Mouse (Mus musculus) monocyte, adult 5-6 weeks (primary cell): Measurements from ENCODE around the gene Plvap. TPM values are rescaled to one million over a fixed set of nuclear protein-coding genes. Genes with fewer than 3 reads are reported as not detected.
"Not testable (repeated sequence)": the region's sequence is repeated elsewhere in the genome, so short reads cannot be mapped to it uniquely, and the experiment has no call there.

Source experiments
- ATAC-seq: fragments of 153-309, 156-312 bp; replicated peaks from 2 replicates; pipeline ENCODE4 v1.8.0; 2017; ENCODE audit warnings: mild to moderate bottlenecking; ENCODE audit not compliant: low TSS enrichment, insufficient number of reproducible peaks, severe bottlenecking, poor library complexity, low FRiP score
- total RNA-seq: library from RNA; stranded (forward); fragments of 200-1000, 200-491, 200-594 nt; gene quantifications from 3 replicates; pipeline ENCODE4 v1.2.3, GENCODE M21; 2017

The Plvap gene
- total RNA-seq, 1 experiment from 2014 or later: not detected

DNA sequence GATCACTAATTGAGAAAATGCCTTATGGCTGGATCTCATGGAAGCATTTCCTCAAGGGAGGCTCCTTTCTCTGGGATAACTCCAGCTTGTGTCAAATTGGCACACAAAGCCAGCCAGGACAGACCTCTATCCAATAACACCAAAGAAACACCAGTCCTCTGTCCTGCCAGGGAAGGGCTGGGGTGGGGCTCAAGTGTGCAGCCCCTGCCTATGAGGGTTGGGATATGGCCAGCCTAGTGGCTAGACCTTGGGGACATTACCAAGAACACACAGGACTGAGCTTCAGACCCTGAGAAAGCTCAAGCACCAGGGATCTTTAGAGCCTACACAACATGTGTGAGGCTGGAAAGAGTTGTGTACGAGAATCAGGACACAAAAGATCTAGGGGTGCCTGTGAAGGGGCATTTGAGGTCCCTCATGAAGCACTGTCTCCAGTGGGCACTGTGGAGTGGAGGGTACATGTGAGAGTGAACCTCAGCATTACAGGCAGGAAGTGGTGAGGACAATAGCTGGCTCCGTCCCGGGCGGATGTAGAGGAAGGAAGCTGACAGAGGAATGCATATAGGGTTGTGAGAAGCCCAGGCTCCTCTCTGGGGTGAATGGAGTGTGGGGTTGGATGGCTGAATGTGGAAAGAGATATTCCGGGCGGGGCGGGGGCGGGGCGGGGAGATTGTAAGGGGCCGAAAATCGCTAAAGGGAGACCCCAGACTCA is 17.0 kb upstream of the Plvap start:
- 0 out of 2 replicates have a peak, but pooled peaks have one; percentile 63 for ATAC-seq

DNA sequence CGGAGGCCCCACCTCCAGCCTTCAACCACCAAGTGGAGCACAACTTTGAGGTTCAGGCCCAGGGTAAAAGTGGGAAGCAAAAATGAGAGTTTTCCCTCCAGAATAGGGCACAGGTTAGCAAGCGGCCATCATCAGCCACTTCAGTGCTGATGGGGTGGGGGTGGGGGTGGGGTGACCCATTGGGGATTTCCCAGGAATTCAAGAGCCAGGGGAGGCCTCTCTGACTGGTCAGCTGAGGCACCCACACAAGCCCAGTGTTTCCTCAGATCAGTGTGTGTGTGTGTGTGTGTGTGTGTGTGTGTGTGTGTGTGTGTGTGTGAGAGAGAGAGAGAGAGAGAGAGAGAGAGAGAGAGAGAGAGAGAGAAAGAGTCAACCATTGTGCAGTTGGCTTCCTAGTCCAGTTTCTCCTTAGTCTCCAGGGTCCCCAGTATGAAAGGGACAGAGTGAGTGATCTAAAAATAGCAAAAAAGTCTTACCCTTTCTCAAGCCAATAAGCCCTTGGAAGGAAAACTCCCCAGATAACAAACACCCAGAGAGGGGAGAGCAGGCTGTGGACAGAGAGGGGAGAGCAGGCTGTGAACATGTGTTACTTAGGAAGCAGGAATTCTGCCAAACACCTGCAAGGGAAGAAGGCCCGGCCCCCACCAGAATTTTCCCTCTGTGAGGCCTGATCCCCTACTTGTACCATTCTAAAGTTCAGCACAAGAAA is 15.8 kb upstream of the Plvap start:
- ATAC-seq: no peak

DNA sequence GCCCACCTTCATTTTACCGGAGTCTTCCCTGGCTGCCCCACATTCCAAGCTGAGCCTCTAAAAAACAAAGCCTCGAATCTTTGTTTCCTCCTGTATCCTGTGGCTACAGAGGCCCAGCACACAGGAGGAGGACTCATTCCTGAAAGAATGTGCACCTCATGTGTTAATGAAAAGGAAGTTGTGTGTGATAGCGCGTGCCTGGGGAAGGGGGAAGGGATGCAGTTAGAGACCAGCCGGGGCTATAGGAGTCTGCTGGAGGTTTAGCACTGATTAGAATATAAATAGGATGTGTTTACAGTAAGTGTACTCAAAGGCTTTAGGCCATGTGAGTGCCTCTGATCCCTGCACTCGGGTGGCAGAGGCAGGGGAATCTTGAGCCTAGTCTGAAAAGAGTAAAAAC is 14.7 kb upstream of the Plvap start:
- ATAC-seq: no peak

DNA sequence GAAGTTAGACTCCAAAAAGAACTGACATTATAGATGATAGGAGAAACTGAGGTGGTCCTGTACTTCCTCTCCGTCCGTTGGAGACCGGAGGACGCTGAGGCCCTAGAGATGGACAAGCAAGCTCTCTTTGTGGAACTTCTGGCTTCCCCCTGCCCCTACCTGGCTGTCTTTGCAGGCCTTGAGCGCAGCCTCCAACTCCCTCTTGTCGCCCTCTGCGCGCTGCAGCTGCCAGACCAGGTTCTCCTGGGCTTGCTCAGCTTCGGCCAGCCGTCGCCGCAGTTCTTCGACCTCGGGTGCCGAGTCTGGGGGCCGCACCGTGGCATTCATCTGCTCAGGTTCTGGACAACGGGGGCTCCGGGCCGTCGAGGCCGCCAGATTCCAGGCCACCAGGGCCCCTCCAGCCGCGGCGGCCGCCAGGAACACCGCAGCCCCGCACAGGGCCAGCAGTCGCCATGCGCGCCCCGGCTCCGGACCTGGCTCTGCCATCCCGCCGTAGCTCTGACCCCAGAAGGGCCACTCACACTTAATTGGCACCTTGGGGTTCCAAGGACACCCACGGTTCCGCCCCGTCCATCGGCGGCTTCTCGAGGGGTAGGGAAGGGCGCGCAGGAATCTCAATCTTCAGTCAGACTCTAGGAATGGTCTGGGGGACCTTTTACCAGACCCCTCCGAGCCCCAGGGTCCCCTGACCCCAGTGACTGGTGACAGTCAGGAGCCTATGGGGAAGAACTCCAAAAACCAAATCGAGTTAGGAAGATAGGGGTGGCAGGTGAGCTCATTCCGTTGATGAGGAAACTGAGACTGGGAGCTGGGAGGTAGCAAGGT is 13.9 kb upstream of the Plvap start, which contains the start of gene Ccdc194:
Gene Ccdc194 (minus strand): TSS at position 486 of the 825 bp plus-strand sequence.
- ATAC-seq: no peak

DNA sequence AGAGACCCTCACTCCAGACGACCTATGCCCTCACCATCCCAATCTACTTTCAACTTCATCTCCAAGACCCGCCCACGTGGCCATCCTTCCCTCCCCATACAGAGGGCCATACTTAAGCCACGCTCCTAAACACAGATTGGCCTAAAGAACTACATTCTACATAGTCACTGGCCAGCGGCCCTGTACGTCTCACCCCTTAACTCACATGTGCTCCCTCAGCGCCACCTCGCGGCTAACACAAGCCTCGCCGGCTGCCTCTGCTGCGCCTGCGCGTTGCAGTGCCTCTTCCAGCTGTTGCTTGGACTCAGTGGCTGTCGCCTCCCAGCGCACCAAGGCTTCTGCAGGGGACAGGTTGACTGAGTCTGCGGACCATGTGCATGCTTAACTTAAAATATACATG is 10.1 kb upstream of the Plvap start:
- ATAC-seq: peak; percentile 94

DNA sequence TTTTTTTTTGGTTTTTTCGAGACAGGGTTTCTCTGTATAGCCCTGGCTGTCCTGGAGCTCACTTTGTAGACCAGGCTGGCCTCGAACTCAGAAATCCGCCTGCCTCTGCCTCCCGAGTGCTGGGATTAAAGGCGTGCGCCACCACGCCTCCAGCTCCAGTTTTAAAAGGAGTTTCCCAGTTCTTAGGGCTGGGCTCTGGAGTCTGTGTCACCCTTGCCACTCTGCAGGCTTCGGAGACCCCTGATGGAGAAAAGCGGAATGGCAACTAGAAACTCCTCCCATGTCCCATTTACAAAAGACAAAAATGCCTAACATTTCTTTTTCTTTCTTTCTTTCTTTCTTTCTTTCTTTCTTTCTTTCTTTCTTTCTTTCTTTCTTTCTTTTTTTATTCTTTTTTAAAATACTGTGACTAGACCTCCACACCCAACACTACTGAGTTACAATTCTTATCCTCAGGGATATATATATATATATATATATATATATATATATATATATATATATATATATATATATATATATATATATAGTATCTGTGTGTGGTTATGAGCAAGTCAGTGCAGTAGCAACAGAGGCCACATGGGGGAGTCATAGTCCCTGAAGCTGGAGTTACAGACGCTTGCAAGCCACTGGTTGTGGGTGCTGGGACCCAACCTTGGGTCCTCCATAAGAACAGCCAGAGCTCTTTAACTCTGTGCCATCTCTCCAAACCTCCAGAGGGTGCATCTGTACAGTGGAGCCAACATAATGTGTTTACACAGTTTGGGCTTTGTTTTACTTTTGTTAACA is 7.7 kb upstream of the Plvap start:
- ATAC-seq: not testable (repeated sequence)

DNA sequence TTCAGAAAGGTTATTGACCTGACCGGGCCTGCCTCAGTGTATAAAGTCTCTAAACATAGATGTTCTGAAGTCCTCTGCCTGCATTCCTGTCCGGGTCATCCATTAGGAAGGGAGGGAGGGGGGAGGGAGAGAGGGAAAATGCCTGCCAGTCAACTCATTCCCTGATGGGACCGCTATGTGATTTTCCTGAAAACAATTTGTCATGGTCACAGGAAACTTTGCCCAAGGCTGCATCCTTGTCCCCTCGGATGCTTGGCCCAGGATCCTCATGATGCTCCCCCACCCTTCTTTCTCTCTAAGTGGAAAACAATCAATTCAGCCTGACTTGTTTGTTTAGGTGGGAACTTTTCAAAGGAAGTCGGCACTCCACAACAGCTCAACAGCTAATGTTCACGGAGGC is 5.2 kb upstream of the Plvap start:
- ATAC-seq: no peak

DNA sequence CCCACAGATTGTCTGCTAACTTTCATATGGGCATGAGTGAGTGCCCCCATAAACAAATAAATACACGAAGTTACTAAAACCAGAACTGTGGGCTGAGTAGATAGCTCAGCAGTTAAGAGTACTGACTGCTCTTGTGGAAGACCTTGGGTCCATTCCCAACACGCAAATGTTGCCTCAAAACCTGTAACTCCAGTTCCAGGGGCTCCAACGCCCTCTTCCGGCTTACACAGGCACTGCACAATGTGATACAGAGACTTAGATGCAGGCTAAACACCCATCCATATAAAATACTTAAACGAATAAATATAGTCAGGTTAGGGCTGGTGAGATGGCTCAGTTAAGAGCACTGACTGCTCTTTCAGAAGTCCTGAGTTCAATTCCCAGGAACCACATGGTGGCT is 3.5 kb upstream of the Plvap start:
- ATAC-seq: no peak

DNA sequence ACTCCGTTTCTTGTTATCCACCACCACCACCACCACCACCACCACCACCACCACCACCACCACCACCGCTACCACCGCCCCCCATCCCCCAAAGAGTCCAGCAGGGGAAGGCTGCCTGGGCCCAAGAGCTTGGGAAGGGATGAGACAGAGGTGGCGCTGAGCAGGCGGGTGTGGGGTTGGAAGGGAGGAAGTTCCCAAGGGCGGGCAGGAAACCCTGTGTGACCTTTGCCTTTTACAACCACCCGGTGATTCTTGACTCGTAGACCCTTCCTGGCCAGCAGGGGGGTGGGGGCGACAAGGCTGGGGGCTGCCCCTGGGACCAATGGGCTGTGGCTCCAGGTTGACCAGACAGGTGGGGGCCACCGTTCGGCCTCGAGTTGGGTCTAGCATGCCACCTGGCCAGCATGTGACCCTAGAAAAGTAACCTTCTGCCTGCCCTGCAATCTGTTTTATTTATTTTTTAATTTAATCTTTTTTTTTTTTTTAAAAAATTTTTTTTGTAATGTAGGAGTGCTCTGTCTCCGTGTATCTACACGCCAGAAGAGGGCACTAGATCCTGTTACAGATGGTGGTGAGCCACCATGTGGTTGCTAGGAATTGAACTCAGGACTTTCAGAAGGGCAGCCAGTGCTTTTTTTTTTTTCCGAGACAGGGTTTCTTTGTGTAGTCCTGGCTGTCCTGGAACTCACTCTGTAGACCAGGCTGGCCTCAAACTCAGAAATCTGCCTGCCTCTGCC is 1.6 kb upstream of the Plvap start:
- ATAC-seq: no peak

DNA sequence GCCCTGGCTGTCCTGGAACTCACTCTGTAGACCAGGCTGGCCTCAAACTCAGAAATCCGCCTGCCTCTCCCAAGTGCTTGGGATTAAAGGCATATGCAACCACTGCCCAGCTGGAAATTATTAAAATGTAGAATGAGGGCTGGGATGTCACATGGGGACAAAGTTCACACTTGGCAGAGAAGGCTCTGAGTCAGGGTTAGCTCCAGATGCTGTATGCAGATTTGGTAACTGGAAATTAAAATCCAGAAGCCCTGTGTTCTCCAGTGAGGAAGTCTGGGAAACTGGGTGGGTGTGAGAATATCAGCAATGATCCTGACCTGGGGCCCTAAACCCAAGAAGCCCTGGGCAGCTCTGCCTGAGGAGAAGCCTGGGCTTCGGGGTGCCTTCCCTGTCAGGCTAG is 2.2 kb downstream of the Plvap start:
- no peak for ATAC-seq

DNA sequence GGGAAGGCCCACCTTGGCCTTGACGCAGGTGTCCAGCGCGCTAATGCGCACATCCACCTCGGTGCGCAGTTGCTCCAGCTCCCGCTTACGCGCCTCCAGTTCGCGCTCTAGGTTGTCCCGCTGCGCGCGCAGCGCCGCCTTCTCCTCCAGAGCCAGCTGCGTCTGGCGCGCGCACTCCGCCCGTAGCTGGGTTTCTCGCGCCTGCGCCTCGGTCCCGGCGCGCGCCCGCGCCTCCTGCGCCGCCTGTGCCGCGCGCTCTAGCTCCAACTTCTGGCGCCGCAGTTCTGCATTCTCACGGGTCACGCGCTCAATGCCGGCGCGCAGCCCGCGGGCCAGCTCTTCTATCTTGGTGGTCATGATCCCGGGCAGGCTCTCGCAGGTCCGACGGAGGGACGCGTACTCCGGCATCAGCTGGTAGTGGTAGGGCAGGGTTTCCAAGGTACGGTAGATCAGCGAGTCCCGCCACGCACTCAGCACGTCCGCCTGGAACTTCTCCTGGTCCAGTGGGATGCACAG is 3.9 kb downstream of the Plvap start:
- no peak for ATAC-seq

DNA sequence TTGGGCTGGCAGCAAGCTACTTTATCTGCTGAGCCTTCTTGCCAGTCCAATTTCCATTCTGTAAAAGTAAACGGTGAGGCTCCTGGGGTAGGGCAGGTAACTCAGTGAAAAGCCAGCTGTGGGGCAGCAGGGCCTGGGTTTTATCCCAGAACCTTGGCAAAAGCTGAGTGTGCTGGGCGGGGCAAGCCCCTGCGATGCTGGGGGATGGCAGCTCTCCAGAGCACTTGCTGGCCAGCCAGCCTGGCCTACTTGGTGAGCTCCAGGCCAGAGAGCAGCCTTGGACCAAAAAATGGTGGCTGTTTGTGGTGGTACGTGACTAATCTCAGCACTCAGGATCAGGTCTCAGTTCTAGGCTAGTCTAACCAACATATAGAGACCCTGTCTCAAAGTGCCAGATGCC is 5.6 kb downstream of the Plvap start:
- ATAC-seq: no peak

DNA sequence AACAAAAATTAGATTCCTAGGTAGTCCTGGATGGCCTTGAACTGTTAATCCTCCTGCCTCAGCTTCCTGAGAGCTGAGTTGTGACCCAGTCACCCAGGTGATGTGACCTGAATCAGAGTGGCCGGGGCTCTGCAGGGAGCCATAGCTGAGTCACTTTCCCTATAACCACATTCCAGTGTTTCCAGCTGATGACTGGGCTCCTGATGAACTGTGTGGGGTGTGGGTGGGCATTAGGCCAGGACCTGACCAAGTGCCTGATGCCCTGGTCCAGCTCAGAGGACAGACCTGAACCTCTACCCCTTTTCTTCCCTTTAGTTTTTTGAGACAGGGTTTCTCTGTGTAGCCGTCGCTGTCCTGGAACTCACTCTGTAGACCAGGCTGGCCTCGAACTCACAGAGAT is 6.2 kb downstream of the Plvap start:
- no peak for ATAC-seq

DNA sequence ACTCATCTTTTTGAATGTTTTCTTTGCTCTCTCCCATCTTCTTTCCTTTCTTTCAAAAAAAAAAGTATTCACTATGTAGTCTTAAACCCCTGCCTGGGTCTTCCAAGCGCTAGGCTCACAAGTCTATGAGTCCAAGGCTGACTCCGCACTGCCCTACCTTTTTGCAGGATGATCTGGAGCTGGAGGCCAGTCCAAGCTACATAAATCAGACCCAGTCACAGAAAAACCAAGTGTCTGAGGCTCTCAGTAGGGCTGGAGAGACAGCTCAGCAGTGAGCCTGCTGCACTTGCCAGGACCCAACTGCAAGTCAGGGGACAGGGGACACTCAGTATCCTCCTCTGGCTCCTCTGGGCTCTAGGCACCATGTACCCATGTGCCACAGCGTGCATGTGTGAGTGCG is 7.2 kb downstream of the Plvap start:
- no peak for ATAC-seq

DNA sequence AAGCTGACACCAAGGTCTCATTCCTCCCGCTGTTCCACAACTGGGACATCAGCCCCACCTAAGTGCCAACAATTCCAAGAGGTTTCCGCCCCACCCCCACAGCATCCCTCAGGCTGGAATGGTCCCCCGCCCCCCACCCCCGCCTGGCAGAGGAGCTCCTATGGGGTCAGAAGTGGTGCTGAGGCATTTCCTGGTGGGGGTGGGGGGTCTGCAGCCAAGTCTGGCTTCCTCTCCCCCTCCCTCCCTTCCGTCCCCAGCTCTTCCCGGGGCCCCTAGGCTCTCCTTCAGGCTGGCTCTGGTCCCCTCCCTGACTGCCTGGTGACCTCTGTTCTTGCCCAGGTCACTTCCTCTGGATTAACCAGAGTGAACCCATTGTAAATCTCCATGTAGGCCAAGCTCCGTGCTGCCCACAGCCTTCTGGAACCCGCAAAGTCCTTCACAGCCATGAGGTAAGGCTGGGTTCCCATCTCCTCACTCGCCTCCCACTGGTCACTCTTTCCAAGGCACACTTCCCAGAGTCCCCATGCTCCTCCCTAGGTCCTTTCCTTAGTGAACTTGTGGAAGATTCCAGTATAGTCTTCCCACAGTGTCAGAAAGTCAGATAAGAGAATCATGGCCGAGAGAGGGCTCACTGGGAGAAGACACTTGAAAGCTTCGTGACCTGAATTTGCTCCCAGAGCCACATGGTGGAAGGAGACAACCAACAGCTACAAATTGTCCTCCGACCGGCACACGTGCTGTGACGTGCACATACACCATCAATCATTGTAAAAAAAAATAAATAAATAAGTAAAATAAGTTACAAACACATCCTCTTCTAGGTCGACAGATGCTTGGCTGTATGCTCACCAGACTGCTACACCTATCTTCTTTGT is 12.5 kb downstream of the Plvap start:
- no peak for ATAC-seq

DNA sequence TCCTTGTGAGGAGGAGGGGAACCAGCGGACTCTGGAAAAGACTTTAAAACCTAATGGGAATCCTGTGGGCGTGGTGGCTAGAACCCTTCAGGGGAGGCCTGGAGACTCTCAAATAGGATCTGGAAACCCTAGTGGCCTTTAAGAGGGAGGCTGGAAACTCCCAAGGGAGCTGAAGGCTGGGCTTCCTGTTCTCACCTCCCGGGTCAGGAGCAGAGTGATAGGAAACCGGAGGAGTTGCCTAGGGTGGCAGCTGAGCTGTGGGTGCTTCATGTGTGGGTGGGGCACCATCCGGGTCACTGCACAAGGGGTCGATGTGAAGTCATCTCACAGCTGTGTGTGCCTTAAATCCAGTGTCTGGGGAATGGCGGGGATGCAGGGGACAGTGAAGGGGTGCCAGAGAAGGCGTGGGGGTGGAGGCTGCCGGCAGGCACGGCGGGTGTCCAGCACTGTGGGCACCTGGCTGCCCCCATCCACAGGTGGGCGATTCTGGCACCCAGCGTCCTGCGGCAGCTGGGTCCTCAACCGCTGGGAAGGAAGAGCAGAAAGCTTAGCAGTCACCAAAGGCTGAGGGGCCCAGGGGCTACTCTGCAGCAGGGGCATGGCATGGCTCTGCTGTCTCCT is 13.6 kb downstream of the Plvap start:
- no peak for ATAC-seq
